Mouse (Mus musculus) liver, postnatal 0 days (tissue): ENCODE data around the gene Ccdc77.
A peak's percentile ranks its signal among the peaks of the same experiment; 100 is the strongest.

Source experiments
- CTCF ChIP-seq: sonication (generic); IDR thresholded peaks from 2 replicates; pipeline ENCODE4 v1.5.1; 2016; ENCODE audit warnings: antibody characterized with exemption, low read depth
- EP300 ChIP-seq: IDR thresholded peaks from 2 replicates; pipeline ENCODE4 v1.6.1; 2016; ENCODE audit warnings: antibody characterized with exemption, low read depth, mild to moderate bottlenecking

DNA sequence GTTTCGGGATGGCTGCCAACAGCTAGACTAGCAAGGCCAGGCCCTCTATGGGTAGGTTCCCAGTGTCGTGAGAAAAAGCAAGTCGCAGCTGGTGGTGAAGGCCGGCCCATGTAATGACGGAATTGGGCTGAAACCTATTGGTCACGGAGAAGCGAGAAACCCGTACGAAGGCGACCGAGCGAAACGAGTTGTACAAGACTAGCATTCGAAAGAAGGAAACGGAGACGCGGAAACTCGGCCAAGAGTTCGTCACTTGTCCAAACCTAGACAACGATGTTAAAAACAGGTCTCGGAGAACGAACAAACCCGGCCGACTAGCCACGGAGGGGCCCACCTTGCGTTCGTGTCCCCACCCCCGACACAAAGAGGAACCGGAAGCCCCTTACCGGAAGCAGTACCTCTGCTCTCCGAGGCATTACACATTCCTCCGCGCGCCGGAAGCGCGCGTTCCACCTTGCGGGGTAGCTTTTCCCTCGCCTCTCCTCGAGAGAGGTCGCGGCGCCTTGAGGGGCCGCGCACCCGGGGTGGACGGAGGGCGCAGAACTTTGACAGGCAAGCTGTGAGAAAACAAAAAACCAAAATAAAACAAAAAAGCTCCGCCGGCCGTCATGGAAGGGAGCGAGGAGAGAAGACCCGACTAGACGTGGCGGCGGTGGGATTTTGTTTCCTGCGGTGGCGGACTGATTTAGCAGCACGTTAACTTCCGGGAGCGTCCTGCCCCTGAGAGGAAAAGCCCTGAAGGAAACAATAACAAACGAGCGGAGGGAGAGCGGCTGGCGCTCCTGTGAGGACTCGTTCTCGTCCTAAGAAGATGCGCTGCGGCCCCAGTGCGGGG is at the start of gene Ccdc77, which contains the start of gene Kdm5a:
- peak; percentile 44 for TF ChIP-seq CTCF
- peak; percentile 79 for TF ChIP-seq EP300
